Mouse (Mus musculus) hindlimb bud, embryonic 11.5 days (tissue): Measurements from ENCODE around the gene Zscan10.
"Not testable (repeated sequence)": the region's sequence is repeated elsewhere in the genome, so short reads cannot be mapped to it uniquely, and the experiment has no call there.

Source experiments
- DNase-seq: peaks from one replicate; pipeline ENCODE4 v3.0.0-alpha.2; 2012; ENCODE audit warnings: low read depth, low spot score; ENCODE audit errors: extremely low spot score

The Zscan10 gene

GRCm38 (mm10) chr17:23585721-23586491 is 14.8 kb upstream of the Zscan10 start:
- DNase-seq, result no peak

GRCm38 (mm10) chr17:23587253-23587652 is 13.4 kb upstream of the Zscan10 start:
- DNase-seq, result no peak

GRCm38 (mm10) chr17:23592208-23592925 is 8.3 kb upstream of the Zscan10 start:
- DNase-seq, result peak; percentile 84

GRCm38 (mm10) chr17:23592926-23593300 is 7.7 kb upstream of the Zscan10 start:
- DNase-seq, result no peak

GRCm38 (mm10) chr17:23595139-23595538 is 5.5 kb upstream of the Zscan10 start:
- not testable (repeated sequence) for DNase-seq

DNA sequence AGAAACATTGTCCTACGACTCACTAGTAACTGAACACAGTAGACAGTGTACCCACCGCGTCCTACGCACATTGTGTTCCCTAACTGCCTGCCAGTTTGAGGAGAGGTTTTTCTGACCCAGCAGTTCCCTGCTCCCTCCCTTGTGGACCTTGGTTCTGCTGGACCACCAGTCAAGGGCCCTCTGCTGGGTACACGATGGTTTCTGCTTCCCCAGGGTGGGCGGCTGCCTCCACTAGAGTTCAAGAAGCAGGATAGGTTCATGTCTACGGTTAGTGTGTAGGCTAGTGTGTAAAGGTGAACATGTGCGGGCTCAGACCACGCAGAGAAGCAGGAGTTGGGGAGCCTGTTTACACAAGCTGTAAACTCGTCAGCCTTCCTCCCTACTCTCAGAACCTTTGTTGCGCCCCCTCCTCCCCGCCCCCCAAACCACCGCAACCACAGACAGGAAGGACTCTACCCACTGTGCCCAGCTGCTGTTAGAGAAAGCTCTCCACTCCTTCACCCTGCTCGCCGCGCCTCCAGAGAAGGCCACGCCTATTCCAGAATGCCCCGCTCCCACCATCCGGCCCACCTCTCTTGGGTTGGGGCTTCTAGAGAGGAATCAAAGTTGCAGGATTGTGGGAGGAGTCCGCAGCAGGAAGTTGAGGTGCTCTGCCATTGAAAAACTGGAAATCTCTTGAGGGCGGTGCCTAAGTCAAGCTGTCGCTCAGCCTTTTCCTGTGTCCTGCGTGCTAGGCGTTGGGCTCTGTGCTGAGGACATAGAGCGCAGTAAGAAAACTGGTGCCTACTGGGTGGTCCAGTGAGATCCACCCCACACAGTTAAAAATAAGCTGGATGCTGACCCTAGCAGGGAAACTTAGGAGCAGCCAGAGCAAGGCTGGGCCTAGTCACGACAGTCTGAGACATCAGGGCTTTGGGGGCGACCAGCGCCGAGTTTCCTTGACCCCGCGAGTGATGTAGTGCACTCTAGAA is 1.8 kb upstream of the Zscan10 start, which contains the start of gene Zfp13:
TSS of gene Zfp13 (minus strand) at position 906 of the 971 bp plus-strand sequence.
- DNase-seq, result peak; percentile 86

DNA sequence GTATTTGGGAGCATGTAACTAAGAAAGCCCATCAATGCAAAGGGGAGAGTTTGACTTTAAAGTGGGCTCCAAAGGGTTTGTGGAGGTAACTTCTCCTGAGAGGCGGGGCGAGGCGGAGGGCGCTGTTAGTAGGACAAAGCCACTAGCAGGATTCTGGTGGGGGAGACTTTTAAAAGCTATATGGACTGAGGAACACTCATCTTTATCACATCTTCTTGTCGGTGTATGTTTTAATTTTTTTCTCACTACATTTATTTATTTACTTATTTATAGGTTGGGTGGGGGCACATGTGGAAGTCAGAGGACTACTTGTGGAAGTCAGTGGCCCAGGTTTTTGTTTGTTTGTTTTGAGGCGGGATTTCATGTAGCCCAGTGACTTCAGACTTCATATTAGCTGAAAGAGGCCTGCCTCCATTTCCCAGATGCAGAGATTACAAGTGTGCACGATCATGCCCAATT is 1.0 kb upstream of the Zscan10 start:
- no peak for DNase-seq

GRCm38 (mm10) chr17:23601836-23602585 is 1.4 kb downstream of the Zscan10 start:
- no peak for DNase-seq

GRCm38 (mm10) chr17:23603077-23603476 is 2.4 kb downstream of the Zscan10 start:
- no peak for DNase-seq

DNA sequence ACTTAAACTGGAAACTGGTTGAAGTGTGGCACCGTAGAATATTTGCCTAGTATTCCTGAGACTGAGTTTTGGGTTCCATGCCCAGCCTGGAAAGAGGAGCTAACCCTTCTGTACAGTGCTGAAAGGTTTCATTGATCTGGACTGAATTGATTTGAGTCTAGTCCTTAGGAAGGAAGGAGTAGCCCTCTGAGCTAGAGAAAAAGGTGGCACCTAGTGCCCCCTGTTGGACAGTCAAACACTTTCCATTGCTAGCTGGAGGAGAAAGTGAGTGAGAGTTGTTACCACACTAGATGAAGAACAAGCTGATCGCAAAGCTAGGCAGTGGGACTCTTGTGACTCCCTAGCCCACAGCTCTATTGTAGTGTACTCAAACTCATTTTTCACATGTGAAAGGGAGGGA is 2.9 kb downstream of the Zscan10 start:
- no peak for DNase-seq

DNA sequence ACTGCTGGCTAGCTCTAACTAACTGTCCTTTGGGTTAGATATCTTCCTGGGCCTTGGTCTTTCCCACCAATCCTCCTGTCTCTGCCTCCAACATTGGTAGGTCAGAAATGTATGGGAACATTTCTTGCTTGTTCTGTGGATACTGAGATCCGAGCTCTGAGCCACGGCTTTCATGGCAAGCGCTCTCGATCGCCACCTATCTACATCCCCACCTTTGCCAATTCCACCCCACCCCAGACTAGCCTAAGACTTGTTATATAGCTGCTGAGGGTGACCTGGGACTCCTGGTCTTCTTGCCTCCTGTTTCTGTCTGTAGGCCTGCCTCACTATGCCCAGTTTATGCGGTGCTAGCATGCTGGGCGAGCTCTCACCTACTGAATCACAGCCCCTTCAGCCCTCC is 3.7 kb downstream of the Zscan10 start:
- DNase-seq, result no peak

- DNase-seq, result no peak
These were observed 4.6 kb downstream of the Zscan10 start for GRCm38 (mm10) chr17:23605220-23605619.

DNA sequence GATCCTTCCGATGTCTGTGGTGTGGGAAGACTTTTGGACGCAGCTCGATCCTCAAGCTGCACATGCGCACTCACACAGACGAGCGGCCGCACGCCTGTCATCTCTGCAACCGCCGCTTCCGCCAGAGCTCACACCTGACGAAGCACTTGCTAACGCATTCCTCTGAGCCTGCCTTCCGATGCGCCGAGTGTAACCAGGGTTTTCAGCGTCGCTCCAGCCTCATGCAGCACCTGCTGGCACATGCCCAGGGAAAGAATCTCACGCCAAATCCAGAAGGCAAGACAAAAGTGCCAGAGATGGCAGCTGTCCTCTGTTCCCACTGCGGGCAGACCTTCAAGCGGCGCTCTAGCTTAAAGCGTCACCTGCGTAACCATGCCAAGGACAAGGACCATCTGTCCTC is 9.0 kb downstream of the Zscan10 start:
- DNase-seq, result no peak

DNA sequence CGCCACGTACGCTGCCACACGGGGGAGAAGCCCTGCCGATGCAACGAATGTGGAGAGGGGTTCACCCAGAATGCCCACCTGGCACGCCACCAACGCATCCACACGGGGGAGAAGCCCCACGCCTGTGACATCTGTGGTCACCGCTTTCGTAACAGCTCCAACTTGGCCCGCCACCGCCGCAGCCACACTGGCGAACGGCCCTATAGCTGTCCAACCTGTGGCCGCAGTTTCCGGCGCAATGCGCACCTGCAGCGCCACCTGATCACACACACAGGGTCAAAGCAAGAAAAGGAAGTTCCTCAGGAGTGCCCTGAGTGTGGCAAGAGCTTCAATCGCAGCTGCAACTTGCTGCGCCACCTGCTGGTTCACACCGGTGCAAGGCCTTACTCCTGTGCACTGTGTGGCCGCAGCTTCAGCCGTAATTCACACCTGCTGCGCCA is 9.7 kb downstream of the Zscan10 start:
- DNase-seq, result no peak

DNA sequence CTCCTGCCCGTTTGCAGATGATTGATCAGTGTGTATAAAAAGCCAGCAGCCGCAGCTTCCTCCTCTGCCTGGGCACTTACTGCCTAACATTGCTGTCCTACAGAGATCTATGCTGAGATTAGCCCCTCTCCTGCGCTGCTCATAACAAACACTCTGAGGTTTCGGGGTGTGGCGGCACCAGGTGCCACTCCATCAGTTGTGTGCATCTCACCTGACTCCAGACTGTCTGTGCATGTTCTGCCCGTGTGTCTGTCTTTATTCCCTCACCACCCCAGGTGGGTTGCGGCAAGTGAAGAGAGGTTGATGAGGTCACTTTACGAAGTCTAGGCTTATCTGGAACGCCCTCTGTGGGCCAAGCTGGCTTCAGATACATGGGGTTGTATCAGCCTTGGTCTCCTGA is 16.4 kb downstream of the Zscan10 start:
- no peak for DNase-seq

GRCm38 (mm10) chr17:23620351-23620750 is 19.7 kb downstream of the Zscan10 start:
- DNase-seq, result no peak

GRCm38 (mm10) chr17:23627813-23628212 is 27.2 kb downstream of the Zscan10 start:
- no peak for DNase-seq

DNA sequence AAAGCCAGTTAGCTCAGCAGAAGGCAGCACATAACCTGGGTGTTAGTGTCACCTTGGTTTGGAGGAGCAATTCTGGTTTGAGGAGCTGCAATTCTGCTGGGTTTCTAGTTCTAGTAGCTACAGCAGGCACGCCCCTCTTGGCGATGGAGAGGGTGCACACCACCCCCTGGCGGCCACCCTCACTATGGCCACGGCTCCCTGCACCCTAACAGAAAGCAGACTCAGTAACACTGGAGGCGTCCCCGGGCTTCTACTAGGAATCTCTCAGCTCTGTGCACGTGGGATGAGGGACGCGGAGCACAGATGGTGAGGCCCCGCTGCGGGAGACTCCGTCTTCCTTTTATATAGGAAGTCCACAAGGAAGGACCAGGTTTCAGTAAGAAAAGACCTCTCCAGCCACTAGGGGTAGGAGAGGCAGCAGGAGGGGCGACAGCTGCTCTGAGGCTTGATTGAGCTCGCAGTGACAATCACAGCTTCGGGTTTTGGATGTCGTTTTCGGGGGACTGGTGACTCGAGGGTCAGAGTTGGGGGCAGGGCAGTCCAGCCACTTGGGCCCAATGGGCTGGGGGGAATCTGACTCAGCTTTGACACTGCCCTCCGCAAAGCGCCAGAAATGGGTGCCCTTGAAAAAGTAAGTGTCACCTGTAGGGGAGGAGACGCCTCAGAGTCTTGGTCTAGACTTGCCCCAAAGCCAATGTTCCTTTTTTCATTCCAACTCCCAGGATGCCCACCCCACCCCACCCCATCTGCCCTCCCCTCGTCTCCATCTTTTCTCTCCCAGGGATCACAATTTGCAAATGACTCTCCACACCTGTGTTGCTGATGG is 29.8 kb downstream of the Zscan10 start:
- peak; percentile 33 for DNase-seq

GRCm38 (mm10) chr17:23631241-23631640 is 30.6 kb downstream of the Zscan10 start:
- DNase-seq, result no peak
